Mouse (Mus musculus) ES-CJ7 (cell line): ENCODE data around the gene Lcp1.

Source experiments
- DNase-seq: peaks from one replicate; pipeline ENCODE4 v3.0.0; 2011; ENCODE audit warnings: low read depth, low spot score

Gene Lcp1

DNA sequence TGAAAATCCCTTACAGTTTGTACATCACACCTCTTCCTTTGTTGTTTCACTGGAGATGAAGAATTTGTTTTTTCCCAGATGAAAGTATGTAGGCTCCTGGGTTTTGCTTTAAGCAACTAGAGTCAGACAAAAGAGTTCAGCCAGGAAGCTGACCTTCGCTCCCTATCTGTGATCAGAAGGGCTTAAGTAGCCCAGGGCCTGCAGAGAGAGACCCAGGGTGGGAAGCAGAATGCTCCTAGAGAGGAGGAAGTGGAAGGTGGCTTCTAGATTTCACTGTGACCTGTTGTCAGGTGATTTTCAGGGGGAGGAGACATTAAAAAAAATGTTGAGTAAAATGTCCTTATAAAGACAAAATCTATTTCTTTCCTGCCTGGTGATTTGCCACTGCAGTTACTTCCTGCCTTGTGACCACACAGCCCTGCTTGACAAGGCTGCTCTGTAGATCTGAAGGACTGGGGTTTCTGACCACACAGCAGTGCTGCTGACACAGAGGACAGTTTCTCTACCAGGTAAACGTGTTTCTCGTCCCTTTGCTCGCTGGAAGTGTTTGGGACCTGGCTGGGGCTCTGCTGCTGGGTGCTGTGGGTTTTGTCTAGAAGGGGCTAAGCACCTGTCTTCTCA is 45.6 kb downstream of the Lcp1 start:
- no peak for DNase-seq

DNA sequence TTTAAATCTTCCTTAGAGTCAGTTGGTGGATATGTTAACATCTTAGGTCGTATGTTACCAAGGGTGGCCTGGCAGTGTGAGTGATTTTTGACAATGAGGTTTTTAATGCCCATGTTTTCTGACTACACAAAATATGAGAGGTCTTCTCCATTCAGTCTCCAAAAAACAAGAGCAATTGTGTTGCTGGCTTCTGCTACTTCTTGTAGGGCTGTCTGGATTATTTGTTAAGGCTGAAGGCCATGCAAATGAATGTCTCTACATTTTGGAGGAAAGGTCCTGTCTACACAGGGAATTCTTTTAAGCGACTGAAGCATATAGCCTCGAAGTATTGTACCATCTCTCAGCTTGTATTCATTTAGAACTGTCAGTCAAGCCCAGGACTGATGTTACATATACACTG is 46.5 kb downstream of the Lcp1 start:
- DNase-seq = no peak

DNA sequence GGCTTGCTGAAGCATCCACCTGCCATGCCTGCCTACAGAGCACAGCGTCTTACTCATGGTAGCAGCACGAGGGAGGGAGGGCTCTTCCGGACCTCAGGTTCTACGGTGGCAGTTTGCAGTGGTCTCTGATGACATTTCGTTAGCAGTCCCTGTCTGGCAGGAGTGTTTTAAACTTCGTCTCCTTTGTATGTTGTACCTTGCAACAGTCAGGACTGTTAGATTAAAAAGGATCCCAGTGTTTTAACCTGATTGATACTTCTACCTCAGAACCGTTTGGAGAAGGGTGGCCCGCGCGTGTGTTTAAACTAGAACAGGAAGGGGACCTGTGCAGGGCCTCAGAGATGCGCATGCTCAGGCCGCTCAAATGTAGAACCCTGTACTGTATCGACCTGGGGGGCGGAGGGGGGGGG is 47.5 kb downstream of the Lcp1 start:
- DNase-seq = peak; percentile 63

DNA sequence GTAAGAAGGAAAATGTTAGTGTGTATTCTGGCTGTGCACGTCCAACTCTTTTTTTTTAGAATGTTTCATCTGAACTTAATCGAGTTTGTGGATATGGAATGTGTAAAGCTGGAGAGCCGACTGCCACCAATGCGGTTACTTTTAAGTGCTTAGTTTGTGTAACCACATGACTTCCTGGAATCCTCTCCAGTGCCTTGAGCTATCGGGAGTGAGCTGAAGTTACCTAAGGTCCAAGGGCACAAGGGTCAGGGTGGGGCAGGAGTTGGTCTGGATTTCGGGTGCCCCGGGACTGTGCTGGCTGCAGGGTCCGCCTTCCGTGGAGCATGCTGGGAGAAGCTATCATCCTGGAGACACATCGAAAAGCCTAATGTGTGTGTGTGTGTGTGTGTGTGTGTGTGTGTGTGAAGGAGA is 47.9 kb downstream of the Lcp1 start:
- DNase-seq = peak; percentile 92

DNA sequence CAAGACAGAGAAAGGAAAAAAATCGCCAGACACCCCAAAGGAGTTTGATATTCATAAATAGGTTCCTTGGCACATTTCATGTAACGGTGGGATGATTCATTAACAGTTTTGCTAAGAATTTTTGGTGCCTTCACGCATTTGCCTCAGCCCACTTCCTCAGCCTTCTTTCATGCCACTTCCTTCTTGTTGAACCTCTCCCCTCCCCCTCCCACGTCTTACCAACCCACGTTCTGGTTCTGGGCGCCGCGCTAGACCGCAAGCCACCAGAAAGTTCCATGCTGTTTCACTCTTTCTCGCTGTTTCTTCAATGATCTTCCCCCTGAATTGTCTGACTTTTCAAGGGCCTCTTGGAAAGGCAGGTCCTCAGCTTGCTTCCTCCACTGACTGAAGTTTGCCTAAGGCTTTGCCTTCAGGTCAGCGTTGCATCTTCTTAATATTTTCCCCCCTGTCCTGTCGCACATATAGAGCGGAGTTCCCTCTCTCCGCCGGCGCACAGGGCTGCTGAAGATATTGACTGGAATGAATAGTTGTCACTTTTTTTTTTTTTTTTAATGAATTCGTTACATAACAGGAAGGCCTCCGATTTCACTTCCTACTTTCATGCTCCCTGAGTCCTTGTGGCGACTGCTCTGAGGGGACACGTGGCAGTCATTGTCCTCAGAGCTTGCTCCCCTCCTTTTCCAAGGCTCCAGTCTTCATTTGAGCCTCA is 48.5 kb downstream of the Lcp1 start:
- peak; percentile 55 for DNase-seq

DNA sequence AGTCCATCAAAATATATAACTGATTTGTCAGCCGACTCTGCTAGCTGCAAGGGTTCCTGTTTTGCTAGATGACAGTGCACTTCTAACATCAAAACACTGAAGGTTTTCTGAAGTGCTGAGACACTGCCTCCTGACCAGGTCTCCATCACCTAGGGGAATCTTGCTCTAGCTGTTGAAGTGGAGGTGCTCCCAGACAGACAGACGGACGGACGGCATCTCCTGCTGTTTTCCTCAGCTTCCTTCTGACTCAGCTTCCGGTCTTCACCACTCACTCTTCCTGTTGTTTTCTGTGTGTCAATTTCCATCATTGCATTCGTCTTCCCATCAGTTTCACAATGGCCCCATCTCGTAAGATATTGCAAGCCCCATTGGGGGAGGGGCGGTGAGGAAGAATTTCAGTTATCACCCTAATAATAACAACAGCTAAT is 49.7 kb downstream of the Lcp1 start:
- DNase-seq = no peak

DNA sequence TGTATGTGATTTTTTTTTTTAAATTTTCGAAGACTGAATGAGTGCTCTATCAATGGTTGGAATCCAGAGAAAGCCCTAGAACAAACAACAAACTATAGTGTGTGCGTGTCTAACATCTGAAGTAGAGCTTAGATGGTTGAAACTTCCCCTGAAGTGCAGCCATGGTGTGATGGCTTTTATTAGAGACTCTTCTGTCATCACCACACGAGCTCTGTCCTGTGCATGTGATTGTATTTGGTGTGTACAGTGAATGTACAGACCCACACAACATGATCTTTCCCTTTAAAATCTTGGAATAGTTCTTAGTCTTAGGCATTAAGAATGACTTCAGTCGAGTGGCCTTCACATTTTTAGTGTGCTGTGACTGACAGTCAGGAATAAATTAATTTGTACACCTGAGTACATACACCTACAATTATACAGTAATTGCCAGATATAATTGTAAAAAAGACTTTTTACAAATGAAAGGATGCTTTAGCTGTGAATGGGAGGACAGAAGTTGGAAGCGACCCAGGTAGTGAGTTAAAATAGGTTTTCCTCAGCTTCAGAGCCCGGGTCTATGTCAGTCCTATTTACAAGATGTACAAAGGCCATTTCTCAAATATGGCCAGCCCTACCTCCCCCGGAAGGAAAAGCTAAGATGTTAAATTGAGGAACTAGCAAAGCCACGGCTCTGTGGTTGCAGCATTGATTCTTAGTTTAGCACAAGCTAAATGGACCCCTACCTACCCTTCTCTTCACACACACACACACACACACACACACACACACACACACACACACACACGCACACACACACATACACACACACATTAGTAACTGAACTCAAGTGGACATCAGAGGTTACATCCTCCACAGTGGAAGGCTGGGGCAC is 50.4 kb downstream of the Lcp1 start:
- no peak for DNase-seq

DNA sequence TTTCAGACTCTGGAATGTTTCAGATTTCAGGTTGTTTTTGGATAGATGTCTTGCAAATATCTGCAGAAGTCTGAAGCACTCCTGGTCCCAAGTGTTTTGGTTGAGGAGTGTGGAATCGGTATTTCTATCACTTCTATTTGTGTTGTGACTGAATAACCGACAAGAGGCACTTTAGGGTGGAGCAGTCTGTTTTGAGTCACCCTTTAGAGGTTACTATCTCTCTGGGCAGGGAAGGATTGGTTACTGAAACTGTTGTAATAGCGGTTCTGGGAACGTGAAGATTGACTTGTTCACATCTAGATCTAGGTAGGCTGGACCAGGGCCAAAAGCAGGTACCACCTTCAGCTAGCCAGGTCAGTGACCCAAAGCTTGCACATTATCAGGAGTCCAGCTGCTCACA is 51.5 kb downstream of the Lcp1 start:
- no peak for DNase-seq

DNA sequence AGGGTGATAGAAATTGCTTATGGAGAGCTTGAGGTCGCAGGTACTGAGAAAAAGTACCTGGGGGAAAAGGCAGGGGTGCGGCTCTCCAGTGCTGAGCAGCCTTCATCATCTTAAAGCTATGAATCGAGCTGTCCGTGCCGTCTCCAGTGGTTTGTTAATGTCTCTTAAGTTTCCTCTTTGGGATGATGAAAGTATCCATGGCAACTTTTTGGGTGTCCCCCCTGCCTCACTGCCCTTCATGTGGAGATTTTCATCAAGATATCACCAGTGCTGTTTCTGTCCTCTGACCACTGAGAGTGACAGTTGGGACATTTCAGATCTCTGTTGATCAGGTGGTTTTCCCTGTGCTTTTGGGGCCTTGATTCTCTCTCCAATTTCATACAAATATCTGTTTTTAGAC is 51.9 kb downstream of the Lcp1 start:
- DNase-seq = no peak

DNA sequence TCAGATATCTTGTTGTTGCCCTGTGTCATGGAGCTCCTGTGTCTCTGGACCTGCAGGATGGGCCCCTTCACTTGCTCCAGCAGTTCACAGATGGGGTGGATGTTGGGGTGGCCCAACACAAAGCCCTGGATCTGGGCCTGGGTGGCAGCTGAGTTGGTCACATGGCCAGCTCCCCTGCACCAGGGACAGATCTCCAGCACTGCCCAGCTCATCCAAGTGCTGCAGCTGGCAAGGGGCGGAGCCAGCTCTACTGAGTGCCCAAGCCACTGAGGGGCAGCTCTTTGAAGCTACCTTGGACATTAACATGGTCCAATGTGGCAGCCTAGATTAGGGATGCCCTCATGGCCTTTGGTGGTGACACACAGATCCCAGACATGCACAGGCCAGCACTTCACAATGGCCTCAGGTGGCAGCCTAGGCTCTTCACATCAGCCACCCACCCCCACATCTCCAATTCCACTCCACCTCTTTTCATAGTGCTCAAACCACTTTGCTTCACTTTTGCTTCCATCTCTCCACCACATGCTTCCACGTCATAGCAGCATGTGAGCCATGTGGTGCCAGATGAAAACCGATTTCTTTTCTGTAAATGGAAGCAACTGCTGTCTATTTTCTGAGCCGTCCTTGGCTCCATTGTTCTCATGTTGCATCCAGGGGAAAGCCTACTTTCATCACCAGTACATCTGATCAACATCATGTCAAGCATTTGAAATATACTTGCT is 53.3 kb downstream of the Lcp1 start:
- DNase-seq = no peak

DNA sequence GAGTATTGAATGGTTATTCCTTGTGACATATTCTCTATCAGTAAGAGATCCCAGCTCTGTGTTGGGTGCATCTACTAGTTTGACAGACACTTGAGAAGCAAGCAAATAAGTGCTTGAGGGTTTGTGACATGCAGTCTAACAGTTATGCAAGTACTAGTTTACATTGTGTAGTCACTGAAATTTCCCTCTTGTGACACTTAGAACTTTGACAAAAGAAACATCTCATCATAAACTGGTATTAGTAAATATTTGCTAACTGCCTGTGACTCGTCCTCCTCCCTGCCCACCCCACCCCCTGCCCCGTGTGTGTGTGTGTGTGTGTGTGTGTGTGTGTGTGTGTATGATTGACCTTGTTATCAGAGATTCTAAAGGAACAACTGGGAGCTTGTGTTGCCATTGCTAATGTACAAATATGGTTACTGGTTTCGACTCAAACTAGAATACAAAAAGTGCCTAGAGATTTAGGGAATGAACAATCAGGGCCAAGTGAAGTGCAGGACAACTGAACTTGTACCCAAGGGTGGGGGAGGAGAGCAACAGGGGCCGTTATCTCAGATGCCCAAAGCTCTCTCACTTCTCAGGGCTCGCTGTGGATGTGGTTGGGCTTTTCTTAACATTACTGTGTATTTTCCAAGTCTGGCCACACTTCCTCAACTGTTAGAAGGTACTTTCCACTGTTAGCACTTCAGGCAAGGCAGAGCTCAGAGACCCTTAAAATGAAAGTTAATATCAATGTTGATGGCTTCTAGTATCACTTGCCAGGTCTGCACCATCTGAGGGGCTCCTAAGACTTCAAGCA is 55.1 kb downstream of the Lcp1 start:
- no peak for DNase-seq

DNA sequence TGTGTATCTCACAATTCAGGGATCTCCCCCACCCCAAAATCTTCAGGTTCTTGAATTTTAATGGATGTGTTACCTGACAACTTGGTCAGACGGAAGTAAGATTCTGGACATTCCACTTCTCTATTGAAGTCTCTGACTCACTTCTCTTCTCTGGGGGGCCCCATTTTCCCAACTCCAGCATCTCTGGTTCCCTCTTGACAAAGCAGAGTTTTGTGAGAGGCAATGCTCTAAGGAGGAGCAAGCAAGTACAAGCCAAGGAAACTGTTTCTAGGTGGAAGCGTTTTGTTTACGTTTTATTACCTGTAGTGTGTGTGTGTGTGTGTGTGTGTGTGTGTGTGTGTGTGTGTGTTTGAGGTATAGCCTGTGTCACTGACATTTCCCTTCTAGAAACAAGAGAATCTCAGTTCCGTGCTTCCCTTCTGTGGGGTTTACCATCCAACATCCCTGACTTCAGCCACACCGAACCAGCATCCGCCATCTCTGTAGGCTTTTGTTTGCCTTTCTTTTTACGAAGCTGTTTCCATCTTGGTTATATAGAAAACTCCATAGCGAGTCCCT is 56.0 kb downstream of the Lcp1 start:
- no peak for DNase-seq

DNA sequence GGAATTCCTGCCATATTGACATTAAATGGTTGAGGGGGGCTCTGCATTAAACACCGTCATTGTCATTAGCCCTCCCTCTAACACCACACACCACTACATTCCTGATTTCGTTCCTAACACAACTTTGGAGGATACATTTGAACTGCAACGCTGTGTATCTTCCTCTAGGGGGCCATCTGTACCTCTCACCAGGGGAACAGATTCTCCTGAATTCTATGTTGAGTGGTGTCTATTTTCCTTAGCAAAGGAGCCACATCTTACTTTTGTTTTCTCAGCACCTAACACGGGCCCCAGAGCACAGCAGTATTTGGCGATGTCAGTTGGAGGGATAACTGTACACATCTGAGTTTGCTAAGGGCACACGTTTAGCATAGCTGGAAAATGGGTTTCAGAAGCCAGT is 57.6 kb downstream of the Lcp1 start:
- DNase-seq = peak; percentile 18

DNA sequence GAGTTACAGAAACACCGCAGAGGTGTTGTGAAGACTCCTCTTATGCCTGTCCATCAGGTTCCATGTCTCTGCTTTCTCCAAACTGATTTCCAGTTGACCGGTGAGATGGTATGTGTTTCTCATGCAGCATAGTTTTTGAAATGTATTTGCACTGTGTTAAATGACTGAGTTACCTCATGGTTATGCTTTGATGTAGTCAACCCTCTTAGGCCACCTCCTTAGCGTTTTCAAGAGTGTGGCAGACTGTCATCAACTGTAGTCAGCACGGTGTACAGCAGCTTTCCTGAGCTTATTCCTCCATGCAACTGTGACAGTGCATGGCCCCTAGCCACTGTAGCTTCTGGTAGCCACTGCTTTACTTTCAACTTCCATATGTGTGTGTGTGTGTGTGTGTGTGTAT is 58.1 kb downstream of the Lcp1 start:
- no peak for DNase-seq

DNA sequence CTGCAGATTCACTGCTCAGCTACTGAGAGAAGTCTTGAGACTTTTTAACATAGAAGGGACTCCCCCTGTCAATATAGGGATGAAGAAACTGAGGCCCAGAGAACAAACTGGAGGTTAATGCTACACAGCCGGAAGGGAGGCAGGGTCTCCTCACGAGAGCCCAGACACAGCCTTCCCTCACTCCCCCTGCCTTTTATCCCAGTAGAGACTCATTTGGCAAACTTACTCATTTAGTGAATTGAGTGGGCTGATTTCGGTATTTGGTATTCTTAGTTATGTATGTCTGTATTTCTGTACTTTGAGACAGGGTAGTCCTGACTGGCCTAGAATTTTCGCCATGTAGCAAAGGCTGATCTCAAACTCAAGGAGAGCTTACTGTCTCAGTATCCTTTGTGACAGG is 59.8 kb downstream of the Lcp1 start:
- no peak for DNase-seq

DNA sequence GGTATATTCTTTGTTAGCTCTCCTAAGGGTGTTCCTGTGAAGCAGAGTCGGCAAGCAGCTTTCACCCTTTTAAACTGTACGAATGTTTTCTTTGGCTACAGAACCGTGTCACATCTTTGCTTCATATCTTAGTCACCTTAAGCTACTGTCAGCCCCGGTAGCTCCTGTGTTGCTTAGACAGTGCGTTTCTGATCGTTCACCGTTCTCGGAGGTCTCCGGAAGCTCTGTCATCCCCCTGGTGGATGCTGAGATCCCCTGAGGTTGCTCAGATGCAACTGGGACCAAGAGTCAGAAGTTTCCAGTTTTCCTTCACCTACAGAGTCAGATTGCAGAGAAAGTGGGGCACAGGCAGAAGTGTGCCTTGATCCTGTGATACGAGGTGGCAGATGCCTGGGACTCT is 61.5 kb downstream of the Lcp1 start:
- DNase-seq = no peak

DNA sequence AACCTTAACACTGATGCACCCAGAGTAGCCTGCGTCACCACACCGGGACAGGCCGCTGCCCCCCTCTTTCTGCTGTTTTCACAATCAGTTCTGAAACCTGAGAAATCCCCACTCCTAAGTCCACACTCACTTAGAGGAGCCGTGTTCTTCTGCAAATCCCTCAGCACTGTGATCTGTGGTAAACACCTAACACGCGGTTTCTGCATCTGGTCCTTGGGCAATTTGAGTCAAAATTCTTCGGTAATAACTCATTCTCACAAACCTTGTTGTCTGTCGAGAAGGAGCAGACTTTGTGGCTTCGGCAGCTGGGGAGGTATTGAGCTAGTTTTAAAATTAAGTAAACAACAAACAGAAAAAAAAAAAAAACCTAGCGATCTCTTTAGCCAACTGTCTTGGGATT is 62.0 kb downstream of the Lcp1 start:
- DNase-seq = no peak

DNA sequence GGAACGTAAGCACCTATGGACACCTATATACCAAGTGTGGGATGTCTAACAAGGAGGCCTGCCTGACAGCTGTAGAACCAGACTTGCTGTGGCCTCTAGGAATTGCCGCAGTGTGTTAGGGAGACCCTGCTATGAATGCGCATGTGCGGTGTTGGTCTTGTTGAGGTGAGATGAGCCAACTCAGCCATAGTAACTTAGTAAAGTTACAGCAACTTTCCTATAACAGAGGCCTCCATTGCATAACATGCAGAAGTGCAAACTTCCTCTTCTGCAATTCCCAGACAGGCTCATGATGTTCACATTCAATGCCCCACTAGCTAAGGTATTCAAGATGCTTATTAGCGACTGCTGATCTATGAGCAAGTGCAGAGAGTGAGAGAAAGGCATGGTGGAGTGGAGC is 64.6 kb downstream of the Lcp1 start:
- DNase-seq = no peak

DNA sequence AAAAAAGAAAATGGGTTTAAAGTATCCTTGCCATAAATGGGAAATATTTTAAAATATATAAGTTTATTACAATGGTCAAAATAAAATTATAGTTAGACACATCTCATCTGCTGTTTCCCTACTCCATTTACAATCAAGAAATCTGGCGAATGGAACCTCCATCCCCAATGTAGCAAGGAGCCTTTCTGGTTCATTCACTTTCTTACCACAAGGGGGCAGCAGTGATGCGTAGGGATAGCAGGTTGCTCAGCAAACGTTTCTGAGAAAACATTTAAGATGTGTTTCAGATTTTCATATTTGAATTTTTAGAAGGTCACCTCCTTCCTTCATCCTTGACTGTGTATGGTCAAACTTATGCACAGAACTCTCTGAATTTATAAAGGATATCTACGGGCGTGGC is 66.1 kb downstream of the Lcp1 start:
- DNase-seq = peak; percentile 62

DNA sequence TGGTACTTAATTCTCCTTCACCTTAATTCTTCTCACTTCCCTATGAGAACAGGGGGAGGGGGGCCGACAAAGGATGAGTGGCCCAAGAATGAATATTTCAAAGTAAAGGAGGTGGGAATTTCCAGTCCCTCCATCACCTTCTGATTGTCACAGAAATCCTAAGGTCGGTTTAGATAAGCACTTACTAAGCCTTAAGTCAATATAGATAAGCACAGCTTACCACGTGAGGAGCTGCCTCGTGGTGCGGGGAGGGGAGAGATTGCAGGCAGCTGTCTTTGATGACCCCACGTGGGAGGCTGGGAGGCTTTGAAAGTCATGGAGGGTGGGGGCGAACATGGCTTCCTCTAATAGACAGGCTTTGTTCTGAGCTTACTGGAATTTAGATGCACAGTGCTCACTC is 66.8 kb downstream of the Lcp1 start:
- no peak for DNase-seq
